8 mouse cellular contexts compared by ENCODE assay signal in the genomic region with DNA sequence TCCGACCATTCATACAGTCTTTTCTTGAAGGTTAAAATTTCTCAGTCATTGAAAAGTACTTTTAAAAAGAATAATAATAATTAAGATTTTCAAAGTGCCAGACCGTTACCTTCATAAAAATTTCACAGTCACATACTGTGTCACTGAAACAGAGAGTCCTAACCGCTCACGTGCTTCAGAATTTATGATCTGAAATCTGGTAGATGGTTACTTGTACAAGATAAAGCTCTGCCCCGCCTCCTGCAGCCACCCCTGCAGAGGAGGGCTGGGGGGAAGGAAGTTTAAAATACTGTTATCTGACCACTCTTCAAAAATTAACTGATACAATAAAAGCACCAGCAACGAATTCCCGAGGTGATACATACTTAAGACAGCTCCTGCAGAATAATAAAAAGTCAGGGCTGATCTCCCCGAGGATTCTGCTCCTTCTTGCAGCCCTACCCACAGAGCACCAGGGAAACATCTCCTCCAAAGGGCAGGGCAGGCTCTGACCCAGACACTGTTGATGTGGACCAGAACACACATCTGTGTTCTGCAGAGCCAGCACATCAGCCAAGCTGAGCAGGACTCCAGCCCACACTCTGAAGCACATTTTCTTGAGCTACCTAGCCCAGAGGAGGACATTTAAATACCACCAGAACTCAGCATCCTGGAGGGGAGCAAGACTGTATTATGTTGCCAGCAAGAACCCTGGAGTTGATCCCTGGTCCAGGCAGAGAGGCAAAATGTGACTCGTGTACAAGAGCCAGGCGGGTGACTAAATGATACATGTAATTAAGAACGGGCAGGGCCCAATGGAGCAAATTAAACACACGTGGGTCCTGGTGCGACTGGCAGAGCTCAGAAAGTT.
A peak's percentile ranks its signal among the peaks of the same experiment; 100 is the strongest.
DNase-seq lines count a peak whose midpoint lies in the region; ATAC-seq and TF ChIP-seq lines count a peak whose summit lies in the region.

No protein-coding gene starts in this region.

- in situ Hi-C loops in CH12.LX (cut with MboI; ENCODE audit: low pct_ligation_motif_present, low pct_unique_long_range_greater_than_20kb, low sequenced_read_pairs), result no loop called here

- ATAC-seq in forebrain, embryonic 14.5 days, result no peak
- ATAC-seq in megakaryocyte, adult 5-6 weeks (ENCODE audit: poor library complexity, severe bottlenecking), result peak; percentile 34

- no peaks in the 10 kb centered on the region for H3K9me3 ChIP-seq in CH12.LX (replicated peaks; ENCODE audit: low read length)
- H3K9me3 ChIP-seq in forebrain, embryonic 14.5 days (replicated peaks; ENCODE audit: control insufficient read depth, low read length), result no peaks in the 10 kb centered on the region

- 0 out of 2 replicates have a peak overlapping the region, but pooled peaks have one; percentile 81 for H3K9ac ChIP-seq in CH12.LX (ENCODE audit: insufficient read depth, low read depth)
- no peak overlapping the region for H3K9ac ChIP-seq in forebrain, embryonic 14.5 days (ENCODE audit: low read length)

- no peaks in the 10 kb centered on the region for H3K27me3 ChIP-seq in CH12.LX (replicated peaks)
- no peaks in the 10 kb centered on the region; the same call in 1 of the 2 replicates for H3K27me3 ChIP-seq in forebrain, embryonic 14.5 days (replicated peaks; ENCODE audit: control insufficient read depth, insufficient read depth, low read length)

- H3K27ac ChIP-seq in CH12.LX (ENCODE audit: insufficient read depth, low read depth), result no peak overlapping the region; the same call in 1 of the 2 replicates
- H3K27ac ChIP-seq in forebrain, embryonic 14.5 days (ENCODE audit: low read depth, low read length), result no peak overlapping the region

- peak; percentile 89 for DNase-seq in heart, adult 11 months
- no peak for DNase-seq in heart, postnatal 25 days (ENCODE audit: low spot score)
- no peak for DNase-seq in CH12.LX (ENCODE audit: extremely low read depth)
- no peak for DNase-seq in forebrain, embryonic 14.5 days (ENCODE audit: low spot score)
- no peak for DNase-seq in right cerebral cortex, adult 18-20 months
- no peak for DNase-seq in layer of hippocampus, adult 9-11 months
- no peak for DNase-seq in cerebellum, adult 11-12 months

- peaks cover 10% of the 10 kb centered on the region; the same call in 1 of the 2 replicates for H3K79me2 ChIP-seq in CH12.LX (replicated peaks; ENCODE audit: control insufficient read depth, extremely low read depth, insufficient read depth, poor library complexity, severe bottlenecking)

- no peak for TF ChIP-seq POLR2A in CH12.LX (IDR thresholded peaks at IDR 0.05; ENCODE audit: low read depth, low read length)

- dilution Hi-C loops in CH12.LX (cut with MboI; ENCODE audit: extremely low pct_ligation_motif_present, extremely low pct_unique_long_range_greater_than_20kb, low sequenced_read_pairs), result no loop called here

- no peak for TF ChIP-seq CTCF in CH12.LX (conservative IDR thresholded peaks at IDR 0.05 in 1 of 2, IDR thresholded peaks at IDR 0.05 in 1 of 2; ENCODE audit: low read depth in 2 of 2, low read length in 2 of 2)

- peaks cover 3 to 10% of the 10 kb centered on the region in 2 experiments for H3K36me3 ChIP-seq in CH12.LX (replicated peaks in 1 of 2; ENCODE audit: control insufficient read depth in 1 of 2, insufficient read depth in 1 of 2, low read length in 1 of 2)
- no peaks in the 10 kb centered on the region for H3K36me3 ChIP-seq in forebrain, embryonic 14.5 days (ENCODE audit: control insufficient read depth, insufficient read depth, low read length)

- H3K4me3 ChIP-seq in CH12.LX (replicated peaks in 1 of 3; ENCODE audit: low read depth in 2 of 3, low read length in 2 of 3, poor library complexity in 1 of 3), result peak overlapping the region in 1 of 3 experiments; percentile 32
- H3K4me3 ChIP-seq in forebrain, embryonic 14.5 days (ENCODE audit: low read depth, low read length), result no peak overlapping the region

- intact Hi-C loops in heart, postnatal 25 days (cut with DNase I), result loop anchor here (10.0 kb wide), 1 partner anchor 249 kb away; no protein-coding TSS in a partner anchor

- 21% methylated on average over 13 of the region's 13 CpGs for WGBS in forebrain, embryonic 14.5 days

- no peak for TF ChIP-seq EP300 in CH12.LX (IDR thresholded peaks at IDR 0.05; ENCODE audit: low read length)

- peak overlapping the region; percentile 90; the same call in 1 of the 2 replicates for H3K4me2 ChIP-seq in CH12.LX (ENCODE audit: insufficient read depth, low read depth, poor library complexity, severe bottlenecking)
- peak overlapping the region; percentile 47; the same call in 1 of the 2 replicates for H3K4me2 ChIP-seq in forebrain, embryonic 14.5 days (ENCODE audit: low read length)

- peaks cover 12 to 54% of the 10 kb centered on the region in 2 experiments for H3K4me1 ChIP-seq in CH12.LX (ENCODE audit: control insufficient read depth in 1 of 2, insufficient read depth in 2 of 2)
- peaks cover 47% of the 10 kb centered on the region for H3K4me1 ChIP-seq in forebrain, embryonic 14.5 days (ENCODE audit: control insufficient read depth, insufficient read depth, low read length)

- no peak for TF ChIP-seq RAD21 in CH12.LX (IDR thresholded peaks at IDR 0.05; ENCODE audit: low read depth, low read length)

TF ChIP-seq in CH12.LX, 34 proteins besides CTCF, POLR2A, EP300 and RAD21:
- TF ChIP-seq UBTF (IDR thresholded peaks at IDR 0.05; ENCODE audit: low read depth, low read length), result no peak
- TF ChIP-seq MXI1 (IDR thresholded peaks at IDR 0.05; ENCODE audit: low read depth, low read length), result 0 out of 2 replicates have a peak, but pooled peaks have one; percentile 30
TF ChIP-seq in CH12.LX: peak in this region for 1.
